Mouse (Mus musculus) CD4-positive helper T cell, adult 2 months (primary cell): ENCODE measurements around the gene Sf3b1.
"Not testable (repeated sequence)": the region's sequence is repeated elsewhere in the genome, so short reads cannot be mapped to it uniquely, and the experiment has no call there.

ENCODE experiments used
- DNase-seq: peaks from one replicate; pipeline ENCODE4 v3.0.0-alpha.2; 2012; ENCODE audit warnings: low read depth, missing footprints, low spot score

The Sf3b1 gene

GRCm38 (mm10) chr1:55027253-55027801 lies at the start of gene Sf3b1:
Sf3b1 (minus strand) TSS chr1:55027481.
- DNase-seq: peak; percentile 99

- DNase-seq: no peak
Measured at GRCm38 (mm10) chr1:55076395-55076743, 49.1 kb upstream of the Sf3b1 start.

- DNase-seq: no peak
Measured at GRCm38 (mm10) chr1:55075652-55076394, 48.5 kb upstream of the Sf3b1 start.

GRCm38 (mm10) chr1:55074757-55075156 lies 47.5 kb upstream of the Sf3b1 start:
- DNase-seq: no peak

GRCm38 (mm10) chr1:55072328-55072727 lies 45.0 kb upstream of the Sf3b1 start:
- DNase-seq: not testable (repeated sequence)

GRCm38 (mm10) chr1:55061772-55062171 lies 34.5 kb upstream of the Sf3b1 start:
- DNase-seq: no peak

GRCm38 (mm10) chr1:55061099-55061498 lies 33.8 kb upstream of the Sf3b1 start:
- no peak for DNase-seq

- DNase-seq: not testable (repeated sequence)
Measured at GRCm38 (mm10) chr1:55058383-55058782, 31.1 kb upstream of the Sf3b1 start.

- DNase-seq: no peak
Measured at GRCm38 (mm10) chr1:55055322-55056115, 28.2 kb upstream of the Sf3b1 start.

GRCm38 (mm10) chr1:55053596-55053995 lies 26.3 kb upstream of the Sf3b1 start:
- DNase-seq: no peak

- no peak for DNase-seq
Measured at GRCm38 (mm10) chr1:55053005-55053404, 25.7 kb upstream of the Sf3b1 start.

GRCm38 (mm10) chr1:55052355-55052953 lies 25.2 kb upstream of the Sf3b1 start, which contains the start of gene Coq10b:
Coq10b (plus strand) TSS chr1:55052770.
- DNase-seq: peak; percentile 98

- peak; percentile 59 for DNase-seq
Measured at GRCm38 (mm10) chr1:55051671-55052070, 24.4 kb upstream of the Sf3b1 start.

GRCm38 (mm10) chr1:55048841-55049587 lies 21.7 kb upstream of the Sf3b1 start:
- DNase-seq: peak; percentile 47

GRCm38 (mm10) chr1:55043164-55043563 lies 15.9 kb upstream of the Sf3b1 start:
- DNase-seq: peak; percentile 58

GRCm38 (mm10) chr1:55042246-55042645 lies 15.0 kb upstream of the Sf3b1 start:
- DNase-seq: peak; percentile 52

GRCm38 (mm10) chr1:55041691-55042090 lies 14.4 kb upstream of the Sf3b1 start:
- no peak for DNase-seq

GRCm38 (mm10) chr1:55039944-55040343 lies 12.7 kb upstream of the Sf3b1 start:
- no peak for DNase-seq

- peak; percentile 51 for DNase-seq
Measured at GRCm38 (mm10) chr1:55031026-55031779, 3.9 kb upstream of the Sf3b1 start.

- peak; percentile 42 for DNase-seq
Measured at GRCm38 (mm10) chr1:55029446-55029845, 2.2 kb upstream of the Sf3b1 start.
